Mouse (Mus musculus): Measurements from ENCODE around the gene Csf2ra. TPM values are rescaled to one million over a fixed set of nuclear protein-coding genes. Genes with fewer than 3 reads are reported as not detected.
"Not testable (repeated sequence)": the region's sequence is repeated elsewhere in the genome, so short reads cannot be mapped to it uniquely, and the experiment has no call there.

Csf2ra gene
- polyA plus RNA-seq, 1 experiment from 2014 or later = 17.5 TPM

DNA sequence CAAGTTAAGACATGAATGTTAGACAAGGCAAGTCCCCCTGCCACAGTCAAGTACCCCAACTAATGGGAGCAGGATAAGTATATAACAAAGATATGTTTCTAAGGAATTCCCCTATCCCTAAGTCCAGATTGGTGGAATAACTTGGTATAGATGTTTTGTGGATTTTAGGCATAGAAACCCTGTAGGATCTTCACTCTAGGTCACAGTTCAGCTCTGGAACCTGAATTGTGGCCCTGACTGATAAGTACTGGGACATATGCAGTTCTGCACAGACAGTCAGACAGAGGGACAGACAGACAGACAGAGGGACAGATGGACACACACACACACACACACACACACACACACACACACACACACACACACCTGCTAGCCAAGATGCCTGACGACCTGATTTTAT, 36.0 kb upstream of the Csf2ra start:
- Histone ChIP-seq H3K4me3 (ENCODE audit: low read depth, low read length) (no peak overlapping the region), H3K27ac (replicated peaks; ENCODE audit: low read depth, low read length) (no peak overlapping the region), H3K4me2 (ENCODE audit: low read depth, low read length) (no peak overlapping the region), H3K27me3 (replicated peaks; ENCODE audit: control insufficient read depth, insufficient read depth, low read length) (no peaks in the 10 kb centered on the region), H3K36me3 (ENCODE audit: control insufficient read depth, insufficient read depth, low read length) (no peaks in the 10 kb centered on the region), H3K9me3 (ENCODE audit: control insufficient read depth, low read length) (no peaks in the 10 kb centered on the region), H3K4me1 (ENCODE audit: control insufficient read depth, insufficient read depth, low read length) (no peaks in the 10 kb centered on the region), H3K9ac (ENCODE audit: low read depth, low read length) (no peak overlapping the region)
- no peak for ATAC-seq (ENCODE audit: low read depth)
- WGBS = 100% methylated on average over 1 of the region's 1 CpGs
- DNase-seq (ENCODE audit: low spot score) = peak; percentile 56

DNA sequence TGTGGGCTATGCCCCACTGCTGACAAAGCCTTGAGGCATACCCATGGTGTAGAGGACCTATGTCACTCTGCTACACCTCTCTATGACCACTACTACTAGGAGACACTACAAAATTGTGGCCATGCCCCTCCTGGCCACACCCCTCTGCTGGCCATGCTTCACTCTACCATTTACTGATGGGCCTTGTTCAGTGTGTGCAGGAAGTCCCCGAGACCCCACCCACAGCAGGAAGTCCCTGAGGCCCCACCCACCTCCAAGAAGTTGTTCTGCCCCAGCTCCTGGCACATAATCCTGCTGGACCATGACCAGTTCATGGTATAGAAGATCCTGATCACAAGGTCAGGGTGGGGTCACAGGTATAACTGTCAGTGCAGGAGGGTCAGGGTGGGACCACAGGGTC, 33.0 kb upstream of the Csf2ra start:
- WGBS = 53% methylated on average over 1 of the region's 1 CpGs
- ATAC-seq (ENCODE audit: low read depth) = no peak

GRCm38 (mm10) chr19:61257733-61258132, 29.5 kb upstream of the Csf2ra start:
- Histone ChIP-seq H3K9me3 (ENCODE audit: control insufficient read depth, low read length) (peaks cover 3% of the 10 kb centered on the region; the same call in 1 of the 2 replicates), H3K9ac (ENCODE audit: low read depth, low read length) (no peak overlapping the region), H3K4me3 (ENCODE audit: low read depth, low read length) (no peak overlapping the region), H3K4me1 (ENCODE audit: control insufficient read depth, insufficient read depth, low read length) (no peaks in the 10 kb centered on the region), H3K27ac (replicated peaks; ENCODE audit: low read depth, low read length) (no peak overlapping the region), H3K27me3 (replicated peaks; ENCODE audit: control insufficient read depth, insufficient read depth, low read length) (no peaks in the 10 kb centered on the region), H3K36me3 (ENCODE audit: control insufficient read depth, insufficient read depth, low read length) (no peaks in the 10 kb centered on the region), H3K4me2 (ENCODE audit: low read depth, low read length) (no peak overlapping the region)
- ATAC-seq (ENCODE audit: low read depth) = no peak
- WGBS = 90% methylated on average over 16 of the region's 18 CpGs
- no peak for DNase-seq (ENCODE audit: low spot score)

More for the DNA sequence above, 33.0 kb upstream of the Csf2ra start:
- H3K9ac ChIP-seq (ENCODE audit: low read depth, low read length) = no peak overlapping the region
- H3K4me2 ChIP-seq (ENCODE audit: low read depth, low read length) = no peak overlapping the region
- H3K27me3 ChIP-seq (replicated peaks; ENCODE audit: control insufficient read depth, insufficient read depth, low read length) = no peaks in the 10 kb centered on the region
- no peaks in the 10 kb centered on the region for H3K36me3 ChIP-seq (ENCODE audit: control insufficient read depth, insufficient read depth, low read length)
- no peaks in the 10 kb centered on the region for H3K9me3 ChIP-seq (ENCODE audit: control insufficient read depth, low read length)
- DNase-seq (ENCODE audit: low spot score) = no peak
- no peak overlapping the region for H3K27ac ChIP-seq (replicated peaks; ENCODE audit: low read depth, low read length)
- H3K4me3 ChIP-seq (ENCODE audit: low read depth, low read length) = no peak overlapping the region
- H3K4me1 ChIP-seq (ENCODE audit: control insufficient read depth, insufficient read depth, low read length) = no peaks in the 10 kb centered on the region

- Histone ChIP-seq H3K27me3 (replicated peaks; ENCODE audit: control insufficient read depth, insufficient read depth, low read length) (no peaks in the 10 kb centered on the region), H3K9ac (ENCODE audit: low read depth, low read length) (no peak overlapping the region), H3K9me3 (ENCODE audit: control insufficient read depth, low read length) (peaks cover 3% of the 10 kb centered on the region; the same call in 1 of the 2 replicates), H3K4me3 (ENCODE audit: low read depth, low read length) (no peak overlapping the region), H3K4me1 (ENCODE audit: control insufficient read depth, insufficient read depth, low read length) (no peaks in the 10 kb centered on the region), H3K4me2 (ENCODE audit: low read depth, low read length) (no peak overlapping the region), H3K36me3 (ENCODE audit: control insufficient read depth, insufficient read depth, low read length) (no peaks in the 10 kb centered on the region), H3K27ac (replicated peaks; ENCODE audit: low read depth, low read length) (no peak overlapping the region)
- DNase-seq (ENCODE audit: low spot score) (no peak), ATAC-seq (ENCODE audit: low read depth) (no peak)
- WGBS = 84% methylated on average over 7 of the region's 7 CpGs
Observed at GRCm38 (mm10) chr19:61256166-61256887, 28.1 kb upstream of the Csf2ra start.

GRCm38 (mm10) chr19:61247334-61247733, 19.1 kb upstream of the Csf2ra start:
- H3K27me3 ChIP-seq (replicated peaks; ENCODE audit: control insufficient read depth, insufficient read depth, low read length); H3K9me3 ChIP-seq (ENCODE audit: control insufficient read depth, low read length); H3K4me1 ChIP-seq (ENCODE audit: control insufficient read depth, insufficient read depth, low read length); DNase-seq (ENCODE audit: low spot score); H3K27ac ChIP-seq (replicated peaks; ENCODE audit: low read depth, low read length); H3K4me3 ChIP-seq (ENCODE audit: low read depth, low read length); H3K36me3 ChIP-seq (ENCODE audit: control insufficient read depth, insufficient read depth, low read length); H3K9ac ChIP-seq (ENCODE audit: low read depth, low read length); ATAC-seq (ENCODE audit: low read depth); H3K4me2 ChIP-seq (ENCODE audit: low read depth, low read length): not testable (repeated sequence)
- WGBS = 82% methylated on average over 4 of the region's 4 CpGs

DNA sequence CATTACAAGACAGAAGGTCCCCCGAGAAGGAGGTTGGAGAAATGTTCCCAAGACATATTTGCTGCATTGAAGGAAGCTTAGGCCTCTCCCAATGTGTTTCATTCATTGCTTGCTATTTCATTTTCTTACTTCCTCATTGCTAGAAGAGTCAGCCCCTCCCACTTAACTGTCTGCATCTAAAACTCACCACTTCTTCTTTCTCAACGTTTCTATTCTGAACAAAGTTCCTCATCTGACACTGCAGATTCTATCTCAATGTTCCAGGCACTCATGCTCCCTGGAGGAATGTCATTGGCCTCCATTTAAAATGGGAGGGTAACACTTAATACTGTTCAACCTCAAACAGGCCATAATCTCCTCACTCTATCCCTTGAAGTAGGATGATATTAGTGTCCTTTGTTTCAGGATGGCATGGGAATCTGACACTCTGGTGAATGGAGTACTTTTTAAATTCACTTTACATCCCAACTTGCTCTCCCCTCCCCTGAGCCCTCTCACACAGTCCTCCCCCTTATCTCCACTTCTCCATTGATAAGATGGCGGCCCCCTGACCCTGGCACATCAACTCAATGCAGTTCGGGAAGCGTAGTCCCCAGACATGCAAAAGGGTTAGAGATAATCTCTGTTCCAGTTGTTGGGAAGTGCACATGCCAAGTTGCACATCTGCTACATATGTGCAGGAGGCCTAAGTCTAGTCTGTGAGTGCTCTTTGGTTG, 16.6 kb upstream of the Csf2ra start:
- H3K27me3 ChIP-seq (replicated peaks; ENCODE audit: control insufficient read depth, insufficient read depth, low read length) = no peaks in the 10 kb centered on the region

DNA sequence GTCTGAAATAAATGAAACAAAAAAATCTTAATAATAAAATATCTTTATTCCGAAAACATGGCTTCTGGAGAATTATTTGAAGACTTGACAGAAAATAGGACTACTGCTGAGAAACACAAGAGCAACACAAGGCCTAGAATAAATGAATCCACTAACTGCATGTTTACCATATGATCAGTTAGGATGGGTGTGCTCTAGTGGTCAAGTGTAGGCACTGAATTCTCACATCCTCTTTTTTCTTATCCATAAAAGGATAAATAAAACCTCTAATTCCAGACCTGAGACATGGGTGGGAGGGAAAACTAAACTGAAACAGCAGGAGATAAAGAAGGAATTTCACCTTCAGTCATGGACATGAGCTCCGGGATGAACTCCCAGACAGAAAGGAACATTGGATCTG, 9.7 kb upstream of the Csf2ra start:
- WGBS = 77% methylated on average over 2 of the region's 2 CpGs
- H3K27me3 ChIP-seq (replicated peaks; ENCODE audit: control insufficient read depth, insufficient read depth, low read length) = no peaks in the 10 kb centered on the region
- H3K9ac ChIP-seq (ENCODE audit: low read depth, low read length) = no peak overlapping the region
- no peak overlapping the region for H3K4me2 ChIP-seq (ENCODE audit: low read depth, low read length)
- H3K36me3 ChIP-seq (ENCODE audit: control insufficient read depth, insufficient read depth, low read length) = no peaks in the 10 kb centered on the region
- no peak overlapping the region for H3K4me3 ChIP-seq (ENCODE audit: low read depth, low read length)
- DNase-seq (ENCODE audit: low spot score) = no peak
- H3K27ac ChIP-seq (replicated peaks; ENCODE audit: low read depth, low read length) = no peak overlapping the region
- H3K9me3 ChIP-seq (ENCODE audit: control insufficient read depth, low read length) = no peaks in the 10 kb centered on the region
- H3K4me1 ChIP-seq (ENCODE audit: control insufficient read depth, insufficient read depth, low read length) = no peaks in the 10 kb centered on the region
- ATAC-seq (ENCODE audit: low read depth) = no peak

More for the DNA sequence above, 16.6 kb upstream of the Csf2ra start:
- no peaks in the 10 kb centered on the region for H3K9me3 ChIP-seq (ENCODE audit: control insufficient read depth, low read length)
- DNase-seq (ENCODE audit: low spot score) (peak; percentile 4), ATAC-seq (ENCODE audit: low read depth) (no peak)
- no peaks in the 10 kb centered on the region for H3K4me1 ChIP-seq (ENCODE audit: control insufficient read depth, insufficient read depth, low read length)
- no peak overlapping the region for H3K9ac ChIP-seq (ENCODE audit: low read depth, low read length)
- no peak overlapping the region for H3K4me3 ChIP-seq (ENCODE audit: low read depth, low read length)
- no peaks in the 10 kb centered on the region for H3K36me3 ChIP-seq (ENCODE audit: control insufficient read depth, insufficient read depth, low read length)
- no peak overlapping the region for H3K4me2 ChIP-seq (ENCODE audit: low read depth, low read length)
- no peak overlapping the region for H3K27ac ChIP-seq (replicated peaks; ENCODE audit: low read depth, low read length)
- WGBS = 74% methylated on average over 5 of the region's 5 CpGs

DNA sequence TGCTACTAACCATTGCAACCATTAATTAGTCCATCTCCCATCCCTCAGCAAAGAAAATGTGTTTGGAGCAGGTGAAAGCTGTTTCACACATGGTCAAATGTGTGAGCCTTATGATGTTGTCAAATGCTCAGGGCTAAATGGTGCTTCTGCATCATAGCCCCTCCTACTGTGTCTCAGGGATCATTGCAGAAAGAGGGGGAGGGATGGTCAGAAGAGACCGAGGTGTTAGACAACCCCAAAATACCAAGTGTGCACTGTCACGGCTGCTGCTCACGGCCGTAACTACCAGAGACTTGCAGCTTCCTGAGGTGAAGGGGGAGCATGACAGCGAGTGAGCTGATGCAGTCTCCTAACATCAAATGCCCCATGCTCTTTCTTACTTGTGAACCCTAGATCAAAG, 6.3 kb upstream of the Csf2ra start:
- Histone ChIP-seq H3K27me3 (replicated peaks; ENCODE audit: control insufficient read depth, insufficient read depth, low read length) (no peaks in the 10 kb centered on the region), H3K27ac (replicated peaks; ENCODE audit: low read depth, low read length) (no peak overlapping the region), H3K36me3 (ENCODE audit: control insufficient read depth, insufficient read depth, low read length) (no peaks in the 10 kb centered on the region), H3K4me3 (ENCODE audit: low read depth, low read length) (no peak overlapping the region), H3K9ac (ENCODE audit: low read depth, low read length) (no peak overlapping the region), H3K4me1 (ENCODE audit: control insufficient read depth, insufficient read depth, low read length) (no peaks in the 10 kb centered on the region), H3K4me2 (ENCODE audit: low read depth, low read length) (no peak overlapping the region), H3K9me3 (ENCODE audit: control insufficient read depth, low read length) (no peaks in the 10 kb centered on the region)
- no peak for DNase-seq (ENCODE audit: low spot score)
- WGBS = 68% methylated on average over 5 of the region's 5 CpGs
- no peak for ATAC-seq (ENCODE audit: low read depth)
